Mouse (Mus musculus) urinary bladder, adult 2 months (tissue): ENCODE results near the gene Zfp57. TPM values are rescaled to one million over a fixed set of nuclear protein-coding genes. Genes with fewer than 3 reads are reported as not detected.
"Not testable (repeated sequence)": the region's sequence is repeated elsewhere in the genome, so short reads cannot be mapped to it uniquely, and the experiment has no call there.

Experiments used
- DNase-seq: peaks from one replicate; pipeline ENCODE4 v3.0.0; 2022; ENCODE audit warnings: low spot score
- polyA plus RNA-seq: library from polyadenylated mRNA; depleted of rRNA; stranded (reverse); fragments of >200 nt; gene quantifications from 2 replicates; pipeline ENCODE4 v1.2.3, GENCODE M21; 2012; rRNA removed

The Zfp57 gene
- 22.6 and 32.3 TPM in 2 replicates for polyA plus RNA-seq

GRCm38 (mm10) chr17:37000863-37001262, at the start of gene Zfp57:
Zfp57 (plus strand) TSS chr17:37001163.
- DNase-seq: no peak

GRCm38 (mm10) chr17:36952631-36953030, 48.3 kb upstream of the Zfp57 start:
- no peak for DNase-seq

- no peak for DNase-seq
Observed at GRCm38 (mm10) chr17:36953062-36953461, 47.9 kb upstream of the Zfp57 start.

- peak; percentile 76 for DNase-seq
Observed at GRCm38 (mm10) chr17:36957999-36958743, 42.8 kb upstream of the Zfp57 start, which contains the start of the genes Znrd1 and Znrd1as. Znrd1 (minus strand) TSS chr17:36958559. Znrd1as (plus strand) TSS chr17:36958592.

GRCm38 (mm10) chr17:36958884-36959283, 42.1 kb upstream of the Zfp57 start:
- no peak for DNase-seq

GRCm38 (mm10) chr17:36961125-36961524, 39.8 kb upstream of the Zfp57 start:
- DNase-seq: no peak

GRCm38 (mm10) chr17:36966875-36967274, 34.1 kb upstream of the Zfp57 start:
- no peak for DNase-seq

- no peak for DNase-seq
Observed at GRCm38 (mm10) chr17:36970316-36970890, 30.6 kb upstream of the Zfp57 start.

GRCm38 (mm10) chr17:36971172-36971850, 29.7 kb upstream of the Zfp57 start:
- DNase-seq: no peak

- no peak for DNase-seq
Observed at GRCm38 (mm10) chr17:36972791-36973190, 28.2 kb upstream of the Zfp57 start.

- DNase-seq: no peak
Observed at GRCm38 (mm10) chr17:36973271-36973787, 27.6 kb upstream of the Zfp57 start.

- no peak for DNase-seq
Observed at GRCm38 (mm10) chr17:36981221-36981813, 19.6 kb upstream of the Zfp57 start, which contains the start of gene 2410137M14Rik. 2410137M14Rik (minus strand) TSS chr17:36981237.

- no peak for DNase-seq
Observed at GRCm38 (mm10) chr17:36981845-36982244, 19.1 kb upstream of the Zfp57 start.

- DNase-seq: no peak
Observed at GRCm38 (mm10) chr17:36982253-36983155, 18.5 kb upstream of the Zfp57 start.

GRCm38 (mm10) chr17:36988475-36988874, 12.5 kb upstream of the Zfp57 start:
- no peak for DNase-seq

- no peak for DNase-seq
Observed at GRCm38 (mm10) chr17:36989437-36989836, 11.5 kb upstream of the Zfp57 start, which contains the start of gene H2-M5. H2-M5 (minus strand) TSS chr17:36989537.

- not testable (repeated sequence) for DNase-seq
Observed at GRCm38 (mm10) chr17:36990630-36991029, 10.3 kb upstream of the Zfp57 start.

- DNase-seq: no peak
Observed at GRCm38 (mm10) chr17:36992336-36993104, 8.4 kb upstream of the Zfp57 start.

- no peak for DNase-seq
Observed at GRCm38 (mm10) chr17:36993770-36994325, 7.1 kb upstream of the Zfp57 start.

GRCm38 (mm10) chr17:36994528-36994927, 6.4 kb upstream of the Zfp57 start:
- no peak for DNase-seq
